In the genomic region with DNA sequence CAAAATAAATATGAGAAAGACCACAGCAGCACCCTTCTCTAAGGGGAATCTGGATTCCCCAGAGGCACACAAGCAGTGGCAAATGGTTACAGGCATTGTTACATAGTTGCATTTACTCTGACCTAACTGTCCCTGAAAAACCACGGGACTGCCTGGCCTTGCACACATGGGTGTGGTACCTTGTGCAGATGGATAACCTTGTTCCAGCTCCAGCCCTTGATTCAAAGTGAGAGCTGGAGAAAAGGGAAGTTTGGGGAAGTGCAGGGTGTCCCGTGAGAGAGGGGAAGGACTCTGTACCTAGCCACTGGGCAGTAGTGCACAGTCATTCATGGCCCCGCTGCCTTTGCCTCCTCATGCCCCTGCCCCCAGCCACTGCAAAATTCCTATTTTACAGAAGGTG, we compare ENCODE assay signal across 11 mouse cellular contexts. TPM values are rescaled to one million over a fixed set of nuclear protein-coding genes. Genes with fewer than 3 reads are reported as not detected.
A peak's percentile ranks its signal among the peaks of the same experiment; 100 is the strongest.
DNase-seq lines count a peak whose midpoint lies in the region; ATAC-seq and TF ChIP-seq lines count a peak whose summit lies in the region.
"Had no signal": no experiment of that assay in that cellular context is flagged by ENCODE, and none has a peak within 500 bp of the region (broad histone marks: within the 10 kb centered on the region; RNA-seq: fewer than 3 reads in every experiment).

No protein-coding gene starts in this region.

- H3K4me3 ChIP-seq in hindbrain, embryonic 12.5 days = no peak overlapping the region
- no peak overlapping the region for H3K4me3 ChIP-seq in hindbrain, embryonic 14.5 days (replicated peaks; ENCODE audit: low read length)
- no peak overlapping the region; the same call in 1 of the 2 replicates for H3K4me3 ChIP-seq in embryonic facial prominence, embryonic 12.5 days
- H3K4me3 ChIP-seq in liver, postnatal 0 days (ENCODE audit: low read depth, low read length) = no peak overlapping the region
- no peak overlapping the region for H3K4me3 ChIP-seq in forebrain, embryonic 11.5 days (ENCODE audit: low read depth, low read length)

- H3K9ac ChIP-seq in hindbrain, embryonic 12.5 days = no peak overlapping the region
- no peak overlapping the region for H3K9ac ChIP-seq in hindbrain, embryonic 14.5 days
- 0 out of 2 replicates have a peak overlapping the region, but pooled peaks have one; percentile 8 for H3K9ac ChIP-seq in embryonic facial prominence, embryonic 12.5 days
- H3K9ac ChIP-seq in liver, postnatal 0 days (replicated peaks) = 0 out of 2 replicates have a peak overlapping the region, but pooled peaks have one; percentile 8
- no peak overlapping the region for H3K9ac ChIP-seq in forebrain, embryonic 11.5 days (ENCODE audit: low read length)
- H3K9ac ChIP-seq: forebrain, postnatal 0 days had no signal

- no peak overlapping the region; the same call in 1 of the 2 replicates for H3K27ac ChIP-seq in hindbrain, embryonic 12.5 days
- no peak overlapping the region for H3K27ac ChIP-seq in hindbrain, embryonic 14.5 days
- H3K27ac ChIP-seq in embryonic facial prominence, embryonic 12.5 days = peak overlapping the region; percentile 80
- H3K27ac ChIP-seq in liver, postnatal 0 days (ENCODE audit: low read depth) = peak overlapping the region; percentile 75
- no peak overlapping the region for H3K27ac ChIP-seq in forebrain, embryonic 11.5 days (ENCODE audit: low read depth, low read length)

- peaks cover 36% of the 10 kb centered on the region for H3K4me1 ChIP-seq in hindbrain, embryonic 12.5 days
- peaks cover 10% of the 10 kb centered on the region; the same call in 1 of the 2 replicates for H3K4me1 ChIP-seq in hindbrain, embryonic 14.5 days (replicated peaks; ENCODE audit: control insufficient read depth, insufficient read depth, low read length)
- H3K4me1 ChIP-seq in embryonic facial prominence, embryonic 12.5 days = peaks cover 77% of the 10 kb centered on the region
- peaks cover 35% of the 10 kb centered on the region for H3K4me1 ChIP-seq in liver, postnatal 0 days (ENCODE audit: insufficient read depth)
- peaks cover 11% of the 10 kb centered on the region; the same call in 1 of the 2 replicates for H3K4me1 ChIP-seq in forebrain, embryonic 11.5 days (replicated peaks; ENCODE audit: control insufficient read depth, insufficient read depth, low read length)

- DNase-seq in hindbrain, embryonic 14.5 days (ENCODE audit: low spot score) = no peak
- DNase-seq in R1 (ENCODE audit: low read depth, low spot score) = peak; percentile 16
- DNase-seq in liver, postnatal 0 days = no peak
- no peak for DNase-seq in layer of hippocampus, adult 9-10 months (ENCODE audit: low spot score)
- DNase-seq in forebrain, embryonic 11.5 days (ENCODE audit: low spot score) = no peak
- DNase-seq in gastrocnemius, postnatal 10 days = no peak
- DNase-seq: forebrain, postnatal 0 days; thymus, postnatal 36 days had no signal

- H3K9me3 ChIP-seq in hindbrain, embryonic 12.5 days (replicated peaks) = no peaks in the 10 kb centered on the region
- H3K9me3 ChIP-seq in hindbrain, embryonic 14.5 days (ENCODE audit: control insufficient read depth, low read length) = no peaks in the 10 kb centered on the region
- H3K9me3 ChIP-seq in embryonic facial prominence, embryonic 12.5 days = no peaks in the 10 kb centered on the region
- no peaks in the 10 kb centered on the region for H3K9me3 ChIP-seq in liver, postnatal 0 days (ENCODE audit: low read length)
- no peaks in the 10 kb centered on the region for H3K9me3 ChIP-seq in forebrain, embryonic 11.5 days (ENCODE audit: control insufficient read depth, low read length)

- peak overlapping the region; percentile 14; the same call in 1 of the 2 replicates for H3K4me2 ChIP-seq in hindbrain, embryonic 12.5 days (replicated peaks)
- H3K4me2 ChIP-seq in hindbrain, embryonic 14.5 days (replicated peaks) = no peak overlapping the region
- peak overlapping the region; percentile 91 for H3K4me2 ChIP-seq in embryonic facial prominence, embryonic 12.5 days (replicated peaks)
- H3K4me2 ChIP-seq in liver, postnatal 0 days (ENCODE audit: low read depth, low read length) = peak overlapping the region; percentile 32; the same call in 1 of the 2 replicates
- H3K4me2 ChIP-seq in forebrain, embryonic 11.5 days (ENCODE audit: low read depth, low read length, severe bottlenecking) = no peak overlapping the region

- WGBS in hindbrain, embryonic 12.5 days = 42% methylated on average over 3 of the region's 3 CpGs
- WGBS in hindbrain, embryonic 14.5 days = 56% methylated on average over 3 of the region's 3 CpGs
- WGBS in embryonic facial prominence, embryonic 12.5 days = 38% methylated on average over 3 of the region's 3 CpGs
- WGBS in liver, postnatal 0 days (ENCODE audit: insufficient replicate concordance) = 15% methylated on average over 3 of the region's 3 CpGs
- 57% methylated on average over 3 of the region's 3 CpGs for whole genome bisulfite sequencing in forebrain, embryonic 11.5 days

- no peaks in the 10 kb centered on the region for H3K36me3 ChIP-seq in hindbrain, embryonic 12.5 days
- H3K36me3 ChIP-seq in hindbrain, embryonic 14.5 days (replicated peaks; ENCODE audit: control insufficient read depth, insufficient read depth) = no peaks in the 10 kb centered on the region
- peaks cover 10% of the 10 kb centered on the region for H3K36me3 ChIP-seq in embryonic facial prominence, embryonic 12.5 days
- H3K36me3 ChIP-seq in liver, postnatal 0 days (replicated peaks; ENCODE audit: insufficient read depth, low read length) = no peaks in the 10 kb centered on the region
- H3K36me3 ChIP-seq in forebrain, embryonic 11.5 days (ENCODE audit: control insufficient read depth, insufficient read depth, low read length) = no peaks in the 10 kb centered on the region

- no peak for TF ChIP-seq EP300 in liver, postnatal 0 days (IDR thresholded peaks at IDR 0.05; ENCODE audit: low read depth)

- peaks cover 31% of the 10 kb centered on the region; the same call in 1 of the 2 replicates for H3K27me3 ChIP-seq in hindbrain, embryonic 12.5 days
- H3K27me3 ChIP-seq in hindbrain, embryonic 14.5 days (ENCODE audit: control insufficient read depth, insufficient read depth, low read length) = peaks cover 19% of the 10 kb centered on the region
- no peaks in the 10 kb centered on the region for H3K27me3 ChIP-seq in embryonic facial prominence, embryonic 12.5 days
- 0 out of 2 replicates have a peak, but pooled peaks cover 11% of the 10 kb centered on the region for H3K27me3 ChIP-seq in liver, postnatal 0 days (ENCODE audit: insufficient read depth, low read length)
- peaks cover 13% of the 10 kb centered on the region; the same call in 1 of the 2 replicates for H3K27me3 ChIP-seq in forebrain, embryonic 11.5 days (ENCODE audit: control insufficient read depth, insufficient read depth, low read length)

- ATAC-seq in hindbrain, embryonic 12.5 days (ENCODE audit: low FRiP score) = no peak
- no peak for ATAC-seq in hindbrain, embryonic 14.5 days (ENCODE audit: low FRiP score)
- ATAC-seq in embryonic facial prominence, embryonic 12.5 days (ENCODE audit: insufficient number of reproducible peaks, insufficient read depth, low FRiP score, low TSS enrichment) = no peak
- peak; percentile 25 for ATAC-seq in liver, postnatal 0 days
- ATAC-seq in forebrain, embryonic 11.5 days (replicated peaks; ENCODE audit: low FRiP score) = no peak
- ATAC-seq: forebrain, postnatal 0 days had no signal

- no peak for TF ChIP-seq CTCF in liver, postnatal 0 days (IDR thresholded peaks at IDR 0.05; ENCODE audit: low read depth)

RNA-seq across cellular contexts. Expression of gene Tgfbi, which starts 2.4 kb away (rescaled TPM):
- 65.5 and 72.2 TPM in 2 replicates for polyA plus RNA-seq in hindbrain, embryonic 12.5 days (2016; fragmentation: Nextera tagmentation; extraction: Ambion mirVana)
- 5.2 and 7.1 TPM in 2 replicates for polyA plus RNA-seq in hindbrain, embryonic 14.5 days (2014; fragmentation: Nextera tagmentation; extraction: Ambion mirVana)
- 120 and 121 TPM in 2 replicates for polyA plus RNA-seq in embryonic facial prominence, embryonic 12.5 days (2016; fragmentation: Nextera tagmentation; extraction: Ambion mirVana)
- polyA plus RNA-seq in liver, postnatal 0 days (2015; fragmentation: Nextera tagmentation; extraction: Ambion mirVana) = 24.9 and 26.8 TPM in 2 replicates
- polyA plus RNA-seq in forebrain, embryonic 11.5 days (2014; fragmentation: Nextera tagmentation; extraction: Ambion mirVana) = 26.1 and 26.2 TPM in 2 replicates
- 10 to 100 TPM; 61.2 to 76.3 TPM for total RNA-seq in gastrocnemius, postnatal 10 days (2021)
- total RNA-seq: MEL had no signal

Comparison
In these comparisons a context has a peak if more than half of its experiments do, and no peak if none do; other contexts are left out.
1. H3K4me2 ChIP-seq: peak in hindbrain, embryonic 12.5 days (single experiment), embryonic facial prominence, embryonic 12.5 days (single experiment) and liver, postnatal 0 days (single experiment); none in hindbrain, embryonic 14.5 days (single experiment) and forebrain, embryonic 11.5 days (single experiment).
2. H3K27ac ChIP-seq: peak in embryonic facial prominence, embryonic 12.5 days (single experiment) and liver, postnatal 0 days (single experiment); none in hindbrain, embryonic 12.5 days (single experiment), hindbrain, embryonic 14.5 days (single experiment) and forebrain, embryonic 11.5 days (single experiment).
3. H3K9ac ChIP-seq: peak in embryonic facial prominence, embryonic 12.5 days (single experiment) and liver, postnatal 0 days (single experiment); none in hindbrain, embryonic 12.5 days (single experiment), hindbrain, embryonic 14.5 days (single experiment) and forebrain, embryonic 11.5 days (single experiment).